Mouse (Mus musculus) mouse trophoblast stem cell (cell line): Measurements from ENCODE around the gene Chrne.

Source experiments
- in situ Hi-C, 2 experiments: fragments of 300-500 bp; cut with MseI, MboI; formaldehyde crosslinking; loops; 2 replicates in 1 of 2; 3 replicates in 1 of 2; pipeline ENCODE4 v1.15.1; 2025

Gene Chrne

GRCm38 (mm10) chr11:70628431-70628830 lies 9.4 kb upstream of the Chrne start:
- in situ Hi-C loops, result loop anchor here in 1 of 2 experiments (5.0 to 10.0 kb wide), 2 partner anchors 114 to 129 kb away; partner anchors contain the start of genes Gltpd2 and Vmo1

GRCm38 (mm10) chr11:70626877-70627276 lies 7.9 kb upstream of the Chrne start:
- in situ Hi-C loops, result loop anchor here in 1 of 2 experiments (5.0 to 10.0 kb wide), 2 partner anchors 112 to 130 kb away; partner anchors contain the start of genes Gltpd2 and Vmo1

- in situ Hi-C loops, result loop anchor here in 1 of 2 experiments (5.0 to 10.0 kb wide), 2 partner anchors 111 to 132 kb away; partner anchors contain the start of genes Gltpd2 and Vmo1
These were observed 6.5 kb upstream of the Chrne start for GRCm38 (mm10) chr11:70625473-70625872.

GRCm38 (mm10) chr11:70623053-70623742 lies 4.2 kb upstream of the Chrne start:
- in situ Hi-C loops, result loop anchor here in 1 of 2 experiments (10.0 kb wide), 1 partner anchor 108 kb away; the partner anchor contains the start of genes Gltpd2 and Vmo1

DNA sequence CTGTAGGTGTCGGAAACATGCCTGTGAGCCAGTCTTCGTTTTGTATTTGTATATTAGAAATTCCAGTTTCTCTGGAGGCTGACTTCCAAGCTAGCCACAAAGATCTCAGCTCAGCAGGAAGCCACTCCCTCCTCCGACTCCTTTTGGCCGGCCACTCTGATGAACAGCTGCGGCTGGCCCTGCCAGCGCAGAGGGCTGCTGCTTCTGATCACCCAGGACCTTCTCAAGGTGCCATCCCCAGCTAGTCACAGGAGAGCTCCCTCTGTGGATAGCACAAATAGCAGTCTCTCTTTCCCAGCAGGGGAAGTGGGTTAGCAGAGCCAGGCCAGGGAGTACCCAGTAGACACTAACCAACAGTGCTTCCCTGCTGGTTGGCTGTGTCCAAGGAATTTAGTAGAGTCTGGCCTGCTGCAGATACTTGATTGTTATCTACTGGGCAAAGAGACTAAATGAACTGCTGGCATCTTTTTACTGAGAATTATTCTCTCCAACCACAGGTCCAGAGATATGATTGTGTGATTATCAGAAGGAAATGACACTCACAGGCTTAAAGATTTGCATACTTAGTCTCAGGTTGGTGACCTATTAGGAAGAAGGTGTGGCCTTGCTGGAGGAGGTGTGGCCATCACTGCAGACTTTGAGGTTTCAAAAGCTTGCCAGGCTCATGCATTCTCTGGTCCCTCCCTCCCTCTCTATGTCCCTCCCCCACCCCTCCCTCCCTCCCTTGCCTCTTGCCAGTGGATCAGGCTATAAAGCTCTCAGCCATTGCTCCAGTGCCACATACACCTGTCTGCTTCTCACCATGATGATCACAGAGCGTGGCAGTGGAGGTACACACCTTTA lies 3.2 kb upstream of the Chrne start:
- in situ Hi-C loops, result loop anchor here in 1 of 2 experiments (10.0 kb wide), 1 partner anchor 107 kb away; the partner anchor contains the start of genes Gltpd2 and Vmo1

GRCm38 (mm10) chr11:70615516-70616093 lies 3.4 kb downstream of the Chrne start, which contains the start of gene 4930544D05Rik:
Gene 4930544D05Rik, plus strand, starts transcription at chr11:70615848.
- in situ Hi-C loops, result loop anchor here in 1 of 2 experiments (10.0 kb wide), 1 partner anchor 201 kb away; the partner anchor contains the start of gene Pelp1

DNA sequence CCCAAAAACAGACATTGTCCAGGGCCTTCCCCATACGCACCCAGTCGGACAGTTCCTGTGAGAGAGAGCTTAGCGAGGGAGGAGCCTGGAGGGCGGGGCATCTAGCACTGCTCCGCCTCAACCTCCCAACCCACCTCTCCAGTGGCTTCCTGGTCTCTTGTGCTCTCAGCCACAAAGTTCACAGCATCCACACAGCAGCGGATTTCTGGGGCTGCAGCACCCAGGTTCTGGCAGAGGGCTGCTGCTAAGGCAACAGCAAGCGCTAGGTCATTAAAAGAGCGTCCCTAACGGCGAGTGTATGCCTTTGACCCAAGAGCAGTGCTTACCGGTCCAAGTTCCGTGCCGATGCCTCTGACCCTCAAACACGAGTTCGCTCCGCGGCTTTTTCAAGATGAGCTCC lies 3.9 kb downstream of the Chrne start:
- in situ Hi-C loops, result loop anchor here in 1 of 2 experiments (10.0 kb wide), 1 partner anchor 200 kb away; the partner anchor contains the start of gene Pelp1

DNA sequence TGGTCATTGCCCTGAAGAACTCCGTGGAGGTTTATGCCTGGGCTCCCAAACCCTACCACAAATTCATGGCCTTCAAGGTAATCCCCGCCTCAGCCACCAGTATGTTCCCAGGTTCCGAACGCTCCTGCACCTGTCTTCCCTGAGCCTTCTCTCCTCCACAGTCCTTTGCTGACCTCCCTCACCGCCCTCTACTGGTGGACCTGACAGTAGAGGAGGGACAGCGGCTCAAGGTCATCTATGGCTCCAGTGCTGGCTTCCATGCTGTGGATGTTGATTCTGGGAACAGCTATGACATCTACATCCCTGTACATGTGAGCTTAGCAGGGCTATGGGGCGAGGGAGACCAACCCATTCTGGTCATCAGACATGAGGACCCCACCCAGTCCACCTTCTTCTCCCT lies 6.5 kb downstream of the Chrne start:
- in situ Hi-C loops, result loop anchor here in 1 of 2 experiments (10.0 kb wide), 1 partner anchor 198 kb away; the partner anchor contains the start of gene Pelp1

DNA sequence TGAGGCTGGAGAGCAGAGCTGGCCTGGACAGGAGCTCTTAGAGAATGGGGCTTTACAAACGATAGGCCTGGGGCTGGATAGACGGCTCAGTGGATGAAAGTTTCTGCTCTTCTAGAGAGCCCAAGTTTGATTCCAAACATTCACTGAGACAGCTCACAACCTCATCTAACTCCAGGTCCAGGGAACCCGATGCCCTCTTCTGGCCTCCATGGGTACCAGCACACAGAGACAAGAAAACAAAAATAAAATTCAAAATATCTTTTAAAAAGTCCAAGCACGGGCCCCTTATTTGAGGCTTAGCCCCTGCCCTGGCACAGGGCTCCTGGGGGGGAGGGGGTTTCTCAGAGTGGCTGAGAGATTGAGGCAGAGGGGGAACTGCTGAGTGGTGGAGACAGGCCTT lies 8.3 kb downstream of the Chrne start:
- in situ Hi-C loops, result loop anchor here in 1 of 2 experiments (10.0 kb wide), 1 partner anchor 196 kb away; the partner anchor contains the start of gene Pelp1

DNA sequence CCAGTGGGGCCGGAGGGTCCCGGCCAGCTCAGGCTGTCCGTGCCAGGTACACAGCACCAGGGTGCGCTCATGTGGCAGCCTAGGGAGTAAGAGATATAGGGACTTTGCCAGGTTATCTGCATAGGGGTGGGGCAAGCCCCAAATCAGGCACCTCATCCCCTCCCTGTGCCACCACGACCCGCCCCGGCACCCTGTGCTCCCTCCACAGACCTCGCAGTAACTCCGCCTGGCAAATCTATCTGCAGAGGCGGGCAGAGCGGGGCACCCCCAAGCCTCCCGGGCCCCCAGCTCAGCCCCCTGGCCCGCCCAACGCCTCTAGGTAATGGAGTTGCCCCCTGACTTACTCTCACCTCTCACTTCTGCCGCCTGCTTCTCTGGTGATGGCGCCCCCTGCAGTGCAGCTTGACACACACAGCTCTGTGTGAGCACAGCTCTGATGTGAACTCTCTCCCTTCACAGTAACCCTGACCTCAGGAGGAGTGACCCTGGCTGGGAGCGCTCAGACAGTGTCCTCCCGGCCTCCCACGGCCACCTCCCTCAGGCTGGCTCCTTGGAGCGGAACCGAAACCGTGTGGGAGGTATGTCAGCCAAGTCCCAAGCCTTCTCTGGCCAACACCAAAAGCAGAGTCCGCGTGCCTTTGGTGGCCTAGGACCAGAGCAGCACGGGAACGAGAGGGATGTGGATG lies 10.5 kb downstream of the Chrne start:
- in situ Hi-C loops, result no loop called here

- in situ Hi-C loops, result no loop called here
These were observed 11.4 kb downstream of the Chrne start for GRCm38 (mm10) chr11:70607611-70608010.

DNA sequence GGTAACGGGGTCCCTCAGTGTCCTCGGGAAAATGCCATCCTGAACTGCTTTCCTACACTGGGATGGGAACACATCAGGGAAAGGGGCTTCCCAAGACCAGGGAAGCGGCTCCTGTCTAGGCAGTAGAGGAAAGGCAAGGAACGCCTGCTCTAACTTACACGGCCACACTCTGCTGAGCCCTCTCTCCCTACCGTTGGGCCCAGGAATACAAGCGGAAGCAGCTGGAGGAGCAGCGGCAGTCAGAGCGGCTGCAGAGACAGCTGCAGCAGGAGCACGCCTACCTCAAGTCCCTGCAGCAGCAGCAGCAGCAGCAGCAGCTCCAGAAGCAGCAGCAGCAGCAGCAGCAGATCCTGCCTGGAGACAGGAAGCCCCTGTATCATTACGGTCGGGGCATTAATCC lies 12.3 kb downstream of the Chrne start:
- in situ Hi-C loops, result no loop called here

DNA sequence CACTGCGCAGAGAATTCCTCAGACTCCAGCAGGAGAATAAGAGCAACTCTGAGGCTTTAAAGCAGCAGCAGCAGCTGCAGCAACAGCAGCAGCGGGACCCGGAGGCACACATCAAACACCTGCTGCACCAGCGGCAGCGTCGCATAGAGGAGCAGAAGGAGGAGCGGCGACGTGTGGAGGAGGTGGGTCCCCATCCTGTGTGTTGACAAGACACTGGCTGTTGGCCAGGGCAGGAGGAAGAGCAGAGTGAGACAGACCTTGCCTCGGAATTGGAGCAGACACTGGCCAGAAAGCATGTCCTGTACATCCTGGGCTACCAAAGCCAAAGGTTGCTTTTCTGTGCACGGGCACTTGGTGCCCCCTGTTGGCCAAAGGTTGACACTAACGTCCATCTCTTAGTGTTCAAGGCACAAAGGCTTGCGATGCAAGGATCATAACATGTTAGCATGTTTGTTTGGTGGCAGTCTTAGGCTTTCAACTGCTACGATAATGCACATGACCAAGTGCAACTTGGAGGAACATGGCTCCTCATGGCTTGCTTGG lies 13.9 kb downstream of the Chrne start:
- in situ Hi-C loops, result no loop called here

DNA sequence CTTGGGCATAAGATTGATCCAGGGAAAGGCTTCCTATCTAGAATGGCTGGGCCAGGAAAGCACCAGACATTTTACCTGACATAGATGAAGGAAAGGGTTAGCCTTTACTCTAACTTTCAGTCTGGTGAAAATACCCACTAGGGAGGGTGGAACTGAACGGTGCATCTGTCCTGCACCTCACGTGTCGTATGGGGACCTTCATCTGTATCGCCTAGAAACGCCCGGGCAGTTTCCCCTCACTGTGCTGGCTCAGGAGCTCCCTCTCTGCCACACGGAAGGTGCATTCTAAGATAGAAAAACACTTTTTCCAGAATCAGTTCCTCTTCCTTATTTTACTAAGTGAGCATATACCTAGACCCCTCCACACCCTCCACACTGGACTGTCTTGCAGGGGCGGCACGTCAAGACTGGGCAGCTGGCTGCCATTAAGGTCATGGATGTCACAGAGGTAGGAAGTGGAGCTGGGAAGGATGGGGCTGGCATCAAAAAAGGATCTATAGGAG lies 20.5 kb downstream of the Chrne start:
- in situ Hi-C loops, result no loop called here

- in situ Hi-C loops, result no loop called here
These were observed 21.7 kb downstream of the Chrne start for GRCm38 (mm10) chr11:70597301-70597700.

GRCm38 (mm10) chr11:70596094-70596493 lies 22.9 kb downstream of the Chrne start:
- in situ Hi-C loops, result no loop called here

DNA sequence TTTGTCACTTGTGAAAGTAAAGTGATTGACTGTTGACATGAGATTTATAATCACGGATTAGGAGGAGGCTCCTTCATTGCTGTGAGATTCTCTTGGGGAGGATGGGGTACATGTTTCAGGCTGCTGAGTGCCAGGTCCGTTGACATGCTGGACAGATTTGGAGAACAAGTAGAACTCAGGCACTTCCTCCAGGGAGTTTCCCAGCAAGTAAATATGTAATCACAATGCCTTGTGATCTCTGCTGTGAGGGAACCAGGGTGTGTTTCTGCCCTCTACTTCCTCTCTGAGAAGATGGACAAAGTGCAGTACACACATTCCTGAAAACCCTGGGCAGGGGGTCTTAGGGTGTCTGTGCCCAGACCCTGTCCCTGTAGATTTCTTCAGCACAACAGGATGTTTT lies 23.4 kb downstream of the Chrne start:
- in situ Hi-C loops, result no loop called here

GRCm38 (mm10) chr11:70594253-70594989 lies 24.6 kb downstream of the Chrne start:
- in situ Hi-C loops, result no loop called here

GRCm38 (mm10) chr11:70591733-70592132 lies 27.3 kb downstream of the Chrne start:
- in situ Hi-C loops, result no loop called here

DNA sequence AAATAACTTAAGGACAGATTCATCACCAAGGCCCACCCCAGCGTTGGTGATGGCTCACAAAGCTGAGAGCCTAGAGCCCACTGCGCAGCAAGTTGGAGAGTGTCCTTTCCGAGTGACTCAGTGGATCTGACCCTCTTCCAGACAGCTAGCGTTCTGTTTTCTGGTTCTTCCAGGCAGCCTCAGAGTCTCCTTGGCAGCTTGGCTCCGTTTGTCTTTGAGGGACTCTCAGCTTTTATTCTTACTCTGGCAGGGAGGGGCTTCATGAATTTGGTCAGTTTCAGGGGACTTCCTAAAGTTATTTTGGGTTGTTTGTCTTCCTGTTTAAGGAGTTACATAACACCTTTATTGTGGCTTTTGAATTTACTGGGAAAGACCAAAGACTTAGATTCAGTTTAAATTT lies 32.1 kb downstream of the Chrne start:
- in situ Hi-C loops, result no loop called here
